ENCODE assay signal across 14 mouse cellular contexts in genomic region chr17:13806016-13806415, GRCm38 (mm10). TPM values are rescaled to one million over a fixed set of nuclear protein-coding genes. Genes with fewer than 3 reads are reported as not detected.
"Had no signal": no experiment of that assay in that cellular context is flagged by ENCODE, and none has a peak within 500 bp of the region (broad histone marks: within the 10 kb centered on the region; RNA-seq: fewer than 3 reads in every experiment).

No protein-coding gene starts in this region.

- DNase-seq: gastrocnemius, adult 2 months; gastrocnemius, postnatal 10 days; gastrocnemius, postnatal 25 days; heart, postnatal 10 days; heart, postnatal 4 days; kidney, adult 18-20 months; kidney, adult 8-10 months; kidney, postnatal 10 days; kidney, postnatal 25 days; kidney, postnatal 4 days; liver; liver, embryonic 13.5 days; liver, postnatal 0 days had no signal

RNA-seq across cellular contexts. Expression of gene Tcte2, which starts 44.4 kb away (rescaled TPM):
- total RNA-seq: granulocyte monocyte progenitor cell, adult 5-6 weeks had no signal
